Mouse (Mus musculus): ENCODE data around the gene Elp4.

DNA sequence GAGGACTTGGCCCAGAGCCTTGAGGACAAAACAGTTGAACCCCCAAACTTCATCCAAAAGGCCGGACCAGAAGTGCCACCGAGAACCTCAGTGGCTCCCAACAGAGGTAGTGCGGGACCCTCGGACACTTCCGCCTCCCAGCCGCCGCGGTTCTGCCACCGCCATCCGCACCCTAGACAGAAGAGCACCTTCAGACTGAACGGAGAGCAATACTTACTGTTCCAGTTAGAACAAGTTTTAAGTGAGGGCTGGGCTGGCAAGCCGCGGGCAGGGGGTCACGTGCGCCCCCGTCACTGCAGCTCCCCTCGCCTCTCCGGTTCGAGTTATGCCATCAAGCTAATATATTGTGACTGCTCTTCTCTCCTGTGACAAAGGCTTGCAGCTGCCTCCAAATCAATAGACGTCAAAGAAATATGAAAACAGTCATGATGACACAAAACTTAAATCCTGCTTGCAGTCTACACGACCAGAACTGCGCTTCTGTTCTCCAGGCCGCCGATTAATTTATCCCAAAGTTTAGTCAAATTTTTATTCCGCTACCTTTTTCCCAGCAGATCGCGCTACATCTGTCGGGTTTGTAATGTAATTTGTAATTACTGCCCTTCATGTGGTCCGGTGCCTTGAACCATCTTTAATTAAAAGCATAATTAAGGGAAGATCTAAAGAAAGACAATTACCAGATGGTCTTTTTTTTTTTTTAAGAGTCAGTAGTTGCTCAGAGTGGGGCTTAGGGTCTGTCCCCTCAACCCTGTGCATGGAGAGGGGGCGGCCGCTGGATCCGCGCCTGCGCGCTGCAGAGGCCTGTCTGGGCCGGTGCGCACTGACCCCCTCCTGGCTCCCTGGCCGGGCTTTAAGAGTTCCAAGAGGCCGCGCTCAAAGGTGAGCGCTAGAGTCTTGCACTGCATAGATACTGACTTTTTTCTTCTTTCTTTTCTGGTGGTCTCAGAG, 244.2 kb downstream of the Elp4 start:
- TF ChIP-seq E2F4 (IDR thresholded peaks at IDR 0.05; ENCODE audit: borderline replicate concordance, low read depth, low read length) (no peak), CTCF (IDR thresholded peaks at IDR 0.05 in 2 of 3, conservative IDR thresholded peaks at IDR 0.05 in 1 of 3; ENCODE audit: control insufficient read depth in 1 of 3, insufficient read depth in 1 of 3, low read depth in 2 of 3, low read length in 3 of 3, poor library complexity in 1 of 3, severe bottlenecking in 1 of 3) (no peak)

Data from MEL (cell line).